ENCODE assay signal across 15 mouse cellular contexts in the genomic region with DNA sequence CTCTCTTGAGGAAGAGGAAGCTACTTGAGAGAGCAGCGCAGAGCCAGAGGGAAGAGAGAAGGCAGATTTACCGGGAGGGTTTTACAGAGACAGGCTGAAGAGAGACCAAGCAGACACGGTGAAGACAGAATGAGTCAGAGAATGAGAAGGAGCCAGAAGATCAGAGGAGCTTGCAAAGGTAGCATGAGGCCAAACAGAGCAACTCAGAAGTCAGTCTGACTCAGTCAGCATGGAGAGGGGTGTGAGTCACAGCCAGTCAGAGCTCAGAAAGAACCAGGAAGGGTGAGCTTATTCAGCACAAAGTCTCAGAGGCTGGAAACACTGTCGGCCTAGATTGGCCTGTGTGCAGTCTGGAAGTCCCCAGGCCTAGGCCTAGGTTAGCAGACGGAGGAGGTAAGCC. TPM values are rescaled to one million over a fixed set of nuclear protein-coding genes. Genes with fewer than 3 reads are reported as not detected.
DNase-seq lines count a peak whose midpoint lies in the region; ATAC-seq and TF ChIP-seq lines count a peak whose summit lies in the region.
"Had no signal": no experiment of that assay in that cellular context is flagged by ENCODE, and none has a peak within 500 bp of the region (broad histone marks: within the 10 kb centered on the region; RNA-seq: fewer than 3 reads in every experiment).

No protein-coding gene starts in this region.

- H3K27ac ChIP-seq in embryonic fibroblast, embryonic 13.5 days (ENCODE audit: insufficient read depth, low read length): peak overlapping the region; percentile 60
- H3K27ac ChIP-seq: gastrocnemius, adult 2 months; kidney, postnatal 0 days; liver, embryonic 13.5 days; midbrain, embryonic 15.5 days had no signal

- no peak for TF ChIP-seq CTCF in embryonic fibroblast, embryonic 13.5 days (IDR thresholded peaks at IDR 0.05; ENCODE audit: borderline replicate concordance, insufficient read depth, low read length)

- TF ChIP-seq POLR2A in embryonic fibroblast, embryonic 13.5 days (IDR thresholded peaks at IDR 0.05; ENCODE audit: low read depth, low read length): no peak

- H3K4me1 ChIP-seq in embryonic fibroblast, embryonic 13.5 days (ENCODE audit: control insufficient read depth, insufficient read depth, low read length): peaks cover 2% of the 10 kb centered on the region; the same call in 1 of the 2 replicates
- H3K4me1 ChIP-seq: midbrain, embryonic 15.5 days had no signal

- no peak for ATAC-seq in activated CD4-positive, CD25-positive, alpha-beta regulatory T cell, adult 4 months
- ATAC-seq: midbrain, embryonic 15.5 days had no signal

- peak; percentile 42 to 44 for DNase-seq in right cerebral cortex, adult 2 months (ENCODE audit: low spot score in 2 of 2)
- DNase-seq in right cerebral cortex, postnatal 14 days: no peak
- DNase-seq in adrenal gland, adult 2 months: peak; percentile 71
- peak; percentile 74 for DNase-seq in telencephalon, adult 2 months (ENCODE audit: low read depth, low spot score)
- DNase-seq in cerebellum, adult 9-11 months: no peak

- no peak overlapping the region for H3K4me3 ChIP-seq in embryonic fibroblast, embryonic 13.5 days (ENCODE audit: insufficient read depth, low read length)
- H3K4me3 ChIP-seq: gastrocnemius, adult 2 months; liver, embryonic 13.5 days; midbrain, embryonic 15.5 days had no signal

RNA-seq across cellular contexts. Expression of a gene that starts 22.7 kb away (rescaled TPM):
- not detected for total RNA-seq in adrenal gland, adult 2 months (2021)
- not detected in 2 replicates for polyA plus RNA-seq in adrenal gland, adult 2 months (2012; rRNA removed)
- not detected in 2 replicates for polyA plus RNA-seq in embryonic fibroblast, embryonic 13.5 days (2011; ENCODE audit: insufficient read length, low read depth, missing spikeins)
- not detected for polyA plus RNA-seq in activated CD4-positive, CD25-positive, alpha-beta regulatory T cell, adult 4 months (2017; shearing (Covaris generic))
- total RNA-seq: common myeloid progenitor, adult 5-6 weeks; gastrocnemius, adult 2 months; heart, postnatal 36 days; layer of hippocampus, postnatal 36 days had no signal
- polyA plus RNA-seq: liver, embryonic 13.5 days; midbrain, embryonic 15.5 days; neural tube, embryonic 14.5 days had no signal

RNA-seq across cellular contexts. Expression of a gene that starts 42.5 kb away (rescaled TPM):
- total RNA-seq in adrenal gland, adult 2 months (2021): 10 to 100 TPM; 13.1 to 23.8 TPM
- polyA plus RNA-seq in adrenal gland, adult 2 months (2012; rRNA removed): 17.2 and 18.5 TPM in 2 replicates
- polyA plus RNA-seq in embryonic fibroblast, embryonic 13.5 days (2011; ENCODE audit: insufficient read length, low read depth, missing spikeins): 11.5 and 16.5 TPM in 2 replicates
- polyA plus RNA-seq in activated CD4-positive, CD25-positive, alpha-beta regulatory T cell, adult 4 months (2017; shearing (Covaris generic)): 10 to 100 TPM; 10.4 to 12.4 TPM

Comparison
In these comparisons a context has a peak if more than half of its experiments do, and no peak if none do; other contexts are left out.
1. DNase-seq: peak in right cerebral cortex, adult 2 months (2 of 2), adrenal gland, adult 2 months (single experiment) and telencephalon, adult 2 months (single experiment); none in right cerebral cortex, postnatal 14 days (single experiment) and cerebellum, adult 9-11 months (single experiment).